Mouse (Mus musculus): Measurements from ENCODE around the gene Smcp. TPM values are rescaled to one million over a fixed set of nuclear protein-coding genes. Genes with fewer than 3 reads are reported as not detected.

Smcp gene
- polyA plus RNA-seq, 1 experiment = 1.3 TPM

DNA sequence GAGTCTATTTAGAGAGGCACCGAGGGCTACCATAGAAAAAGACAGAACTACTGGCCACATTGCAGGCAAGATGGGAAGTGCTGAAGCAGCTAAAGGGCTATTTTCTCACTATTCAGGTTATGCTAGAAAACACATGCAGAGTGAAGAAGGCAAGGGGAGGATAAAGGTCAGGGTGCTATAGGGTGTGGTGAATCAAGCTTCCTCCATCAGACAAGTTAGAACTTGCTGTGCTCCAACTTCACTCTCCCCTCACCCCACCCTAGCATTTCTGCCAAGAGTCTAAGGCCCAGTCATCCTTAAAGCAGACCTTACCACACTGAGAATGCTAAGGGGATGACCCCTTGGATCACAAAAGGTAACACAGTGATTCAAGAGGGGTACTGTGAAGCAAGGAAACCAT, 9.3 kb downstream of the Smcp start:
- H3K27ac ChIP-seq (ENCODE audit: control insufficient read depth, insufficient read depth, low read length) = no peak overlapping the region
- no peaks in the 10 kb centered on the region for H3K4me1 ChIP-seq (replicated peaks; ENCODE audit: control insufficient read depth, insufficient read depth, low read length)
- H3K4me3 ChIP-seq (ENCODE audit: control insufficient read depth, insufficient read depth, low read length) = no peak overlapping the region
- H3K36me3 ChIP-seq (ENCODE audit: control insufficient read depth, insufficient read depth, low read length) = no peaks in the 10 kb centered on the region
- WGBS = 84% methylated on average over 1 of the region's 1 CpGs
- DNase-seq = no peak
- no peak for TF ChIP-seq POLR2A (IDR thresholded peaks at IDR 0.05; ENCODE audit: control insufficient read depth, extremely low read depth, insufficient read depth, low read length, poor library complexity)
- no peak for TF ChIP-seq CTCF (IDR thresholded peaks at IDR 0.05; ENCODE audit: borderline replicate concordance, control insufficient read depth, extremely low read depth, insufficient read depth, low read length, poor library complexity)
- H3K27me3 ChIP-seq (ENCODE audit: control insufficient read depth, insufficient read depth, low read length) = no peaks in the 10 kb centered on the region

DNA sequence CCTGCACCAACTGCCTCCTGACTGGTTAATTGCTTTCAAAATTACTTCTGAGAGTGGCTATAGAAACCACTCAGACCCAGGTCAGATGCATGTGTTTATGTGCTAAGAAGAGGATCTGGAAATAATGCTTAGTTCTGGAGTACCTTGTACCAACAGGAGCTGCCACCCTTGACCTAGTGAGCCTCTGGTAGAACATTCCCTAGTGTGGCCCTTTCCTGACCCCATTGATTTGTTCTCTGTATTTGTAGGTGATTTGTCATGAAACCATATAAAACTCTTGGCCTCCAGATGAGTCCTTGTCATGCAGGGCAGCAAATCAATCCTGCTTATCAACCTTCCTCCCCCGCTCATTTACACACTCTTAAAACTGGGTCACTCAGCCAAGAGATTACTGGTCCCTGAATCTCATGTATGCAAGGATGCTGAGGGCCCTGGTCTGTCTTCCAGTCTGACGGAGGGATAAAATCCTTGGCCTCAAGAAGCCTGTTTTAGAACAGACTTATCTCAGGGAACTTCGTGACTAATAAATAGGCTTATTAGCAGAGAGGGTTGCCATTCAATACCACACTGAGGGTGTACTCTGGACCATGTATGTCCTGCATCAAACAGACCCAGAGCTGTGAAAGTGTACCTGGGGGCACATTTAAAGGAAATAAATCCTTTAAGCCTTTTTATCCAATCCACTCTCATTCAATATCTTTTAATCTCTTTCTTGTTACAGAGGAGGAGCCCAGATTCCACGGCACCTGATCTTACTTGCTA, 10.0 kb downstream of the Smcp start:
- Histone ChIP-seq H3K4me3 (ENCODE audit: control insufficient read depth, insufficient read depth, low read length) (no peak overlapping the region), H3K27me3 (ENCODE audit: control insufficient read depth, insufficient read depth, low read length) (no peaks in the 10 kb centered on the region), H3K36me3 (ENCODE audit: control insufficient read depth, insufficient read depth, low read length) (no peaks in the 10 kb centered on the region), H3K4me1 (replicated peaks; ENCODE audit: control insufficient read depth, insufficient read depth, low read length) (no peaks in the 10 kb centered on the region), H3K27ac (ENCODE audit: control insufficient read depth, insufficient read depth, low read length) (no peak overlapping the region)
- TF ChIP-seq POLR2A (IDR thresholded peaks at IDR 0.05; ENCODE audit: control insufficient read depth, extremely low read depth, insufficient read depth, low read length, poor library complexity) = no peak
- TF ChIP-seq CTCF (IDR thresholded peaks at IDR 0.05; ENCODE audit: borderline replicate concordance, control insufficient read depth, extremely low read depth, insufficient read depth, low read length, poor library complexity) = no peak
- no peak for DNase-seq
- WGBS = 92% methylated on average over 4 of the region's 4 CpGs

DNA sequence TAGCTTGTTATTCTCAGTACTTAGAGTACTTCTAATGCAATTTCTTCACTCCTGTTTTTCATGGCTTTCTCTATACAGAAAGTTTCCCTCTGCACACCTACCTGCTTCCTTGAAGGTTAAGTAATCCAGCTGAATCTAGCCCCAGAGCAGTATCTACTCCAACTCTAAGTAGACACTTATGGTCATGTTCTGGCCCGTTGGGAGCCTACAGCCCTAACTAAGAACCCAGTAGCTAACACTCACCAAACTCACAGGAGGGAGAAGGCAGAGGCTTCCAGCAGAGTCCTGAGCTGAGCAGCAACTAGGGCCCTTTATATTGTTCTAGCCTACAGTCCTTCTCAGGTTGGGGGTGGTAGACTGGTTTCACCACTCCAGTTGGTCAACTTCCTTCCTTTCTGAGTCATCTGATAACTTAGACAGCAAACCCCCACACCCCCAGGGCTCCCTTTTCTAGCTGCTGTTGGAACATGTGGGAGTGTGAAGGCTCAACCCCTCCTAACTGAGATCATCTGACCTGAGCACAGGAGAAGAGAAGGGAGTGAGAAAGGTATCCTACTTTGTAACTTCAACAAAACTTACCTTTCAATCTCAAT, 15.3 kb downstream of the Smcp start, which contains the start of gene Ivl:
Gene Ivl (minus strand): TSS at position 287 of the 593 bp plus-strand sequence.
- TF ChIP-seq CTCF (IDR thresholded peaks at IDR 0.05; ENCODE audit: borderline replicate concordance, control insufficient read depth, extremely low read depth, insufficient read depth, low read length, poor library complexity) (no peak), POLR2A (IDR thresholded peaks at IDR 0.05; ENCODE audit: control insufficient read depth, extremely low read depth, insufficient read depth, low read length, poor library complexity) (no peak)
- Histone ChIP-seq H3K4me1 (replicated peaks; ENCODE audit: control insufficient read depth, insufficient read depth, low read length) (no peaks in the 10 kb centered on the region), H3K27me3 (ENCODE audit: control insufficient read depth, insufficient read depth, low read length) (no peaks in the 10 kb centered on the region), H3K4me3 (ENCODE audit: control insufficient read depth, insufficient read depth, low read length) (no peak within 1 kb of the TSS), H3K36me3 (ENCODE audit: control insufficient read depth, insufficient read depth, low read length) (no peaks in the 10 kb centered on the region), H3K27ac (ENCODE audit: control insufficient read depth, insufficient read depth, low read length) (no peak within 1 kb of the TSS)
- DNase-seq = no peak
- WGBS = 67% methylated on average over 1 of the region's 1 CpGs

DNA sequence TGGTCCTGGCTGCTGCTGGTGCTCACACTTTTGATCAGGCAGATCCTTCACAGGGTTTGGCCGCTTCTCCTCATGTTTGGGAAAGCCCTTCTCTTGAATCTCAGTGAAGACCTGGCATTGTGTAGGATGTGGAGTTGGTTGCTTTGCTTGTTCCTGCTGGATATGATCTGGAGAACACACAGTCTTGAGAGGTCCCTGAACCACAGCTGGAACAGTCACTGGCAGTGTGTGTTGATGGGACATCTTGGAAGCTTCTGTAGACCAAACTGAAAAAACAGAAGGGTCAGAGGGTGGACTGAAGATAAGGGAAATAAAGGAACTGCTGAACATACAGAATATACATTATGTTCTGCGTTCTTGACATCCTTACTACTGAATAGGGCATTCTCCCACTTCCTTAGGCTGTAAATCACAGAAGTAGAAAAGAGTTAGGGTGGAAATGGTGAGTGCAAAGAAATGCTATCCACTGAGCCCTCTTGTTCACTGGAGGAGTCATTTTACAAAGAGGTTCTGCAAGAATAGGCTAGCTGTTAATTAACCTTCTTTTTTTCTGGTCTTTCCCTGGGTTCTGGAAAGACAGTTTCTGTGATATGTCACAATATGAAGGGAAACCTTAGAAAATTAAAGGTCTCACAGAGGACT, 16.2 kb downstream of the Smcp start:
- 20% methylated on average over 2 of the region's 2 CpGs for WGBS
- DNase-seq = no peak
- no peak overlapping the region for H3K4me3 ChIP-seq (ENCODE audit: control insufficient read depth, insufficient read depth, low read length)
- H3K4me1 ChIP-seq (replicated peaks; ENCODE audit: control insufficient read depth, insufficient read depth, low read length) = no peaks in the 10 kb centered on the region
- no peaks in the 10 kb centered on the region for H3K36me3 ChIP-seq (ENCODE audit: control insufficient read depth, insufficient read depth, low read length)
- no peaks in the 10 kb centered on the region for H3K27me3 ChIP-seq (ENCODE audit: control insufficient read depth, insufficient read depth, low read length)
- no peak overlapping the region for H3K27ac ChIP-seq (ENCODE audit: control insufficient read depth, insufficient read depth, low read length)
- no peak for TF ChIP-seq POLR2A (IDR thresholded peaks at IDR 0.05; ENCODE audit: control insufficient read depth, extremely low read depth, insufficient read depth, low read length, poor library complexity)
- TF ChIP-seq CTCF (IDR thresholded peaks at IDR 0.05; ENCODE audit: borderline replicate concordance, control insufficient read depth, extremely low read depth, insufficient read depth, low read length, poor library complexity) = no peak

DNA sequence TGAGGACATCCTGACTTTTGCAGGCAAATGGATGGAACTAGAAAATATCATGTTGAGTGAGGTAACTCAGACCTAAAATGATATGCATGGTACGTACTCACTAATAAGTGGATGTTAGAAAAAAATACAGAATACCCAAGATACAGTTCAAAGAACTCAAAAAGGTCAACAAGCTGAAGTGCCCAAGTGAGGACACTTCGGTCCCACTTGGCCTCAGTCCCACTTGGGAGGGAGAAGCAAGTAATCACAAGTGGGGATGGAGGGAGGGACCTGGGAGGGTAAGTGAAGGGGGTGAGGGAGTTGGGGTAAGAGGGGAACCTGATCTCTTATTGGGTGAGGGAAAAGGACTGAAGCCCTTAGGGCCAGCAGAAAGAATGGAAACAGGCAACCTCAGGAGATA, 20.0 kb downstream of the Smcp start:
- Histone ChIP-seq H3K4me1 (replicated peaks; ENCODE audit: control insufficient read depth, insufficient read depth, low read length) (no peaks in the 10 kb centered on the region), H3K27me3 (ENCODE audit: control insufficient read depth, insufficient read depth, low read length) (no peaks in the 10 kb centered on the region), H3K36me3 (ENCODE audit: control insufficient read depth, insufficient read depth, low read length) (no peaks in the 10 kb centered on the region), H3K27ac (ENCODE audit: control insufficient read depth, insufficient read depth, low read length) (no peak overlapping the region), H3K4me3 (ENCODE audit: control insufficient read depth, insufficient read depth, low read length) (no peak overlapping the region)
- no peak for DNase-seq
- no peak for TF ChIP-seq POLR2A (IDR thresholded peaks at IDR 0.05; ENCODE audit: control insufficient read depth, extremely low read depth, insufficient read depth, low read length, poor library complexity)
- TF ChIP-seq CTCF (IDR thresholded peaks at IDR 0.05; ENCODE audit: borderline replicate concordance, control insufficient read depth, extremely low read depth, insufficient read depth, low read length, poor library complexity) = no peak
- 90% methylated on average over 2 of the region's 2 CpGs for whole genome bisulfite sequencing

DNA sequence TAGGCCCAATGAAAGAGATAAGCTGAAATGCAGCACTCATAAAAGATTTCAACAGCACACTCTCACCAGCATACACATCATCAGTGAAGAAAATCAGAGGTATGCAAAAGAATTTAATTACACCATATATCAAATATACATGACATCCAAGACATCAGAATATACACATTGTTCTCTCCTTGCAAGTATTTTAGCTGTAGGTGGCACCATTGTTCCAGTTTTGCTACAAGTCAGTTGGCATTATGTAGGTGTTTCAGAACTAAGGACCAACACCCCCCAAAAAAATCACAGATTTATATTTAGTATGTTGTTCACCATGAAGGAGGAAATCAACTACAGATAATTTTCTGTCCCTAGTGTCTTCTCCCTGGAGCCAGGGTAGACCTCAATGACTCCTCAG, 23.4 kb downstream of the Smcp start:
- no peak overlapping the region for H3K4me3 ChIP-seq (ENCODE audit: control insufficient read depth, insufficient read depth, low read length)
- no peaks in the 10 kb centered on the region for H3K4me1 ChIP-seq (replicated peaks; ENCODE audit: control insufficient read depth, insufficient read depth, low read length)
- H3K27ac ChIP-seq (ENCODE audit: control insufficient read depth, insufficient read depth, low read length) = no peak overlapping the region
- no peaks in the 10 kb centered on the region for H3K27me3 ChIP-seq (ENCODE audit: control insufficient read depth, insufficient read depth, low read length)
- no peak for DNase-seq
- TF ChIP-seq POLR2A (IDR thresholded peaks at IDR 0.05; ENCODE audit: control insufficient read depth, extremely low read depth, insufficient read depth, low read length, poor library complexity) (no peak), CTCF (IDR thresholded peaks at IDR 0.05; ENCODE audit: borderline replicate concordance, control insufficient read depth, extremely low read depth, insufficient read depth, low read length, poor library complexity) (no peak)
- no peaks in the 10 kb centered on the region for H3K36me3 ChIP-seq (ENCODE audit: control insufficient read depth, insufficient read depth, low read length)

Data from thymus, adult 2 months (tissue).